Mouse (Mus musculus) midbrain, embryonic 16.5 days (tissue): ENCODE data around the gene Stag3. TPM values are rescaled to one million over a fixed set of nuclear protein-coding genes. Genes with fewer than 3 reads are reported as not detected.
A peak's percentile ranks its signal among the peaks of the same experiment; 100 is the strongest.

ENCODE experiments used
- ATAC-seq: fragments of 200-750 bp; cut with Nextera tagmentation; 2 replicates; pipeline ENCODE4 v1.8.0; 2017; ENCODE audit warnings: moderate TSS enrichment
- H3K27ac ChIP-seq: fragments of 300-500 bp; sonication (generic); 2 replicates; pipeline ENCODE4 v1.5.1; 2014; ENCODE audit warnings: mild to moderate bottlenecking, low read length, mixed read lengths
- H3K27me3 ChIP-seq: fragments of 300-500 bp; sonication (generic); 2 replicates; pipeline ENCODE4 v1.6.1; 2014; ENCODE audit warnings: low read depth, low read length, mixed read lengths; ENCODE audit not compliant: control insufficient read depth, insufficient read depth
- H3K36me3 ChIP-seq: fragments of 300-500 bp; sonication (generic); 2 replicates; pipeline ENCODE4 v1.6.1; 2014; ENCODE audit warnings: mild to moderate bottlenecking, low read length, moderate library complexity, mixed read lengths; ENCODE audit not compliant: control insufficient read depth, insufficient read depth
- H3K4me1 ChIP-seq: fragments of 300-500 bp; sonication (generic); 2 replicates; pipeline ENCODE4 v1.6.1; 2014; ENCODE audit warnings: mild to moderate bottlenecking, low read length, mixed read lengths; ENCODE audit not compliant: control insufficient read depth, insufficient read depth
- H3K4me2 ChIP-seq: fragments of 300-500 bp; sonication (generic); 2 replicates; pipeline ENCODE4 v1.6.1; 2014; ENCODE audit warnings: mild to moderate bottlenecking, low read length, mixed read lengths
- H3K4me3 ChIP-seq: fragments of 300-500 bp; sonication (generic); 2 replicates; pipeline ENCODE4 v1.5.1; 2014; ENCODE audit warnings: low read depth, mild to moderate bottlenecking, low read length, moderate library complexity, mixed read lengths
- H3K9ac ChIP-seq: fragments of 300-500 bp; sonication (generic); 2 replicates; pipeline ENCODE4 v1.6.1; 2014; ENCODE audit warnings: low read depth, low read length, mixed read lengths
- H3K9me3 ChIP-seq: fragments of 300-500 bp; sonication (generic); replicated peaks from 2 replicates; pipeline ENCODE4 v1.6.1; 2014; ENCODE audit warnings: mild to moderate bottlenecking, low read length, mixed read lengths; ENCODE audit not compliant: control insufficient read depth, poor library complexity, severe bottlenecking
- WGBS: fragments of 180-500 bp; shearing (Covaris S2); extraction: QIAGEN DNeasy Blood & Tissue Kit; methylation state at CpG from one replicate; pipeline ENCODE4 v1.1.7; 2014; 5-methylcytosine and 5-hydroxymethylcytosine counted together
- polyA plus RNA-seq: library from polyadenylated mRNA; unstranded; fragments of >200 nt; fragmentation: Nextera tagmentation; extraction: Ambion mirVana; gene quantifications from 2 replicates; pipeline ENCODE4 v1.2.1, GENCODE M21; 2015

Stag3 gene
- polyA plus RNA-seq, 1 experiment from 2014 or later: 13.1 TPM

GRCm38 (mm10) chr5:138256966-138257584 is 23.0 kb upstream of the Stag3 start:
- H3K4me2 ChIP-seq: no peak overlapping the region
- H3K27ac ChIP-seq: no peak overlapping the region
- peaks cover 15% of the 10 kb centered on the region for H3K4me1 ChIP-seq
- H3K27me3 ChIP-seq: no peaks in the 10 kb centered on the region
- peaks cover 16% of the 10 kb centered on the region; the same call in 1 of the 2 replicates for H3K36me3 ChIP-seq
- H3K9me3 ChIP-seq: no peaks in the 10 kb centered on the region
- 92% methylated on average over 10 of the region's 10 CpGs for WGBS
- H3K4me3 ChIP-seq: no peak overlapping the region
- no peak overlapping the region for H3K9ac ChIP-seq
- ATAC-seq: no peak

- WGBS: 96% methylated on average over 4 of the region's 4 CpGs
- Histone ChIP-seq H3K4me3 (no peak overlapping the region), H3K4me2 (no peak overlapping the region), H3K27me3 (no peaks in the 10 kb centered on the region), H3K36me3 (peaks cover 16% of the 10 kb centered on the region; the same call in 1 of the 2 replicates), H3K27ac (no peak overlapping the region), H3K9me3 (no peaks in the 10 kb centered on the region), H3K9ac (no peak overlapping the region), H3K4me1 (peaks cover 19% of the 10 kb centered on the region)
- no peak for ATAC-seq
These were observed 22.5 kb upstream of the Stag3 start for GRCm38 (mm10) chr5:138257585-138257978.

- H3K36me3 ChIP-seq: peaks cover 16% of the 10 kb centered on the region; the same call in 1 of the 2 replicates
- no peak overlapping the region for H3K27ac ChIP-seq
- no peaks in the 10 kb centered on the region for H3K9me3 ChIP-seq
- H3K4me1 ChIP-seq: peaks cover 24% of the 10 kb centered on the region
- WGBS: 77% methylated on average over 3 of the region's 3 CpGs
- H3K9ac ChIP-seq: no peak overlapping the region
- ATAC-seq: no peak
- no peak overlapping the region for H3K4me2 ChIP-seq
- no peaks in the 10 kb centered on the region for H3K27me3 ChIP-seq
- H3K4me3 ChIP-seq: no peak overlapping the region
These were observed 22.0 kb upstream of the Stag3 start for GRCm38 (mm10) chr5:138258078-138258477.

DNA sequence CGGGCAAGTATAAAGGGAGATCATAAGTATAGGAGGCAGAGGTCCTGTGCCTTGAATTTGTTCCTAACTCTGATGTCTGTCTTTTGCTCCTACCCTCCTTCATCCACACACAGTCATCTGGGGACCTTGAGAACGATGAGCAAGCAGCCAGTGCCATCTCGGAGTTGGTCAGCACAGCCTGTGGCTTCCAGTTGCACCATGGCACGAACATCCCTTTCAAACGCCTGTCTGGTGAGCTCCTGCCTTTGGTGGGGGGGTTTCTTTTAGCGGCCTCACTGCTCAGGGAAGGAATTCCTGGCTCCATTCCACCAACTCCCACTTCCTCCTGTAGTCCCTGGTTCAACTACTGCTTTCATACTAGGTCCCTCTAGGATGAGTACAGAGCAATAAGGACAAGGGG is 21.5 kb upstream of the Stag3 start:
- ATAC-seq: no peak
- Histone ChIP-seq H3K4me3 (no peak overlapping the region), H3K9me3 (no peaks in the 10 kb centered on the region), H3K36me3 (peaks cover 16% of the 10 kb centered on the region; the same call in 1 of the 2 replicates), H3K27me3 (no peaks in the 10 kb centered on the region), H3K9ac (no peak overlapping the region), H3K4me1 (peaks cover 26% of the 10 kb centered on the region), H3K4me2 (no peak overlapping the region), H3K27ac (no peak overlapping the region)
- 94% methylated on average over 6 of the region's 6 CpGs for WGBS

DNA sequence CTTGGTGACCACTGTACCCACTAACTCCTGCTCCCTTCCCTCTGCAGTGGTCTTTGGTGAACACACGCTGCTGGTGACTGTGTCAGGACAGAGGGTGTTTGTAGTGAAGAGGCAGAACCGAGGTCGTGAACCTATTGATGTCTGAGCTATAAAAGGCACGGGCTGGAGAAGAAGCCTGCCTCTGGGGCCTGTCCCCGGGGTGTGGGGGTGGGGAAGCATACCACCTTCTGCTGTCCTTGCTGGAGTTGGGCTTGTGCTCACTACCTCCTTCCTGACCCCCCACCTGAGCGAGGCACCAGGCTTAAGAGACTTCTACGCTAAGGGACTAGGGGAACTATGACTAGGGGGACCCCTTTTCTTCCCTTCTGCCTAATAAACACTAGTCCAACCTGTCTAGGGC is 21.0 kb upstream of the Stag3 start:
- Histone ChIP-seq H3K36me3 (peaks cover 16% of the 10 kb centered on the region; the same call in 1 of the 2 replicates), H3K27me3 (no peaks in the 10 kb centered on the region), H3K4me3 (no peak overlapping the region), H3K9ac (no peak overlapping the region), H3K27ac (no peak overlapping the region), H3K4me1 (peaks cover 26% of the 10 kb centered on the region), H3K4me2 (no peak overlapping the region), H3K9me3 (no peaks in the 10 kb centered on the region)
- WGBS: 85% methylated on average over 7 of the region's 7 CpGs
- ATAC-seq: no peak

GRCm38 (mm10) chr5:138260051-138260450 is 20.0 kb upstream of the Stag3 start:
- no peak overlapping the region for H3K27ac ChIP-seq
- H3K4me1 ChIP-seq: peaks cover 27% of the 10 kb centered on the region
- peaks cover 16% of the 10 kb centered on the region; the same call in 1 of the 2 replicates for H3K36me3 ChIP-seq
- H3K27me3 ChIP-seq: no peaks in the 10 kb centered on the region
- no peak overlapping the region for H3K9ac ChIP-seq
- no peak overlapping the region for H3K4me2 ChIP-seq
- no peaks in the 10 kb centered on the region for H3K9me3 ChIP-seq
- 85% methylated on average over 10 of the region's 10 CpGs for WGBS
- H3K4me3 ChIP-seq: no peak overlapping the region
- ATAC-seq: no peak

DNA sequence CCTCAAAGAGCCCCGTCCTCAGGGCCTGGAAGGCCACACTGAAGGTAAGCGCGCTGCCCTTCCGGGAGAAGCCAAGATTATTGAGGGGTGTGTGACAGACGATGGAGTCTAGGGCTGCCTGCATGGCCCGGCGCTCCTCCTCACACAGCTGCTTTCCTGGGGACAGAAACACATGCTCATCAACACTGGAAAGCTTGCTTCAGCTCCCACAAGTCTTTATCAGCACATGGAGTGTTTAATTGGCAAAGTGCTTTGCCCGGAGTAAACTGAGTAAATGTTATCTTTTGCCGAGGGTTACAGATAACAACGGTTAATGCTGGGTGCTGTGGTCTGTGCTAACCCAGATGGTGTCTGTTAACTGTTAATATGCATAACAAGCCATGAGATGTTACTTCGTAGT is 19.2 kb upstream of the Stag3 start:
- H3K9me3 ChIP-seq: no peaks in the 10 kb centered on the region
- H3K36me3 ChIP-seq: peaks cover 16% of the 10 kb centered on the region; the same call in 1 of the 2 replicates
- H3K4me2 ChIP-seq: no peak overlapping the region
- 95% methylated on average over 11 of the region's 11 CpGs for WGBS
- no peak overlapping the region for H3K4me3 ChIP-seq
- no peak overlapping the region for H3K9ac ChIP-seq
- H3K27ac ChIP-seq: no peak overlapping the region
- no peaks in the 10 kb centered on the region for H3K27me3 ChIP-seq
- H3K4me1 ChIP-seq: peaks cover 28% of the 10 kb centered on the region
- no peak for ATAC-seq

DNA sequence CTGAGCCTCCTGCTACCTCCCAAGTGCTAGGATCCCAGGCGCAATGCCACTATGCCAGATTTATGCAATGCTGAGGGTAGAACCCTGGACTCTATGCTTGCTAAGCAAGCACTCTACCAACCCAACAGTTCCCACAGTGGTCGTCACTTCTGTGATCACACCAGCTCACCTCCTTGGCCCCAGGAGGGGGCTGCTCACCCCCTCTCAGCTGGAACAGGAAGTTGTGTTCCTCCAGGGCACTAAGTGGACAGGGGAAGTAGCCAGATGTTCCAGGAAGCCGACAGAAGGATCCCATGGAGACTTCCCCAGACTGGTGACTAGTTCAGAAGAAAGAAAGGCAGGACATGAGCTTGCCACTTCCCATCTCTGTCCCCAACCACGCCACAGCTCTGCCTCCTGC is 18.0 kb upstream of the Stag3 start:
- whole genome bisulfite sequencing: 87% methylated on average over 4 of the region's 4 CpGs
- Histone ChIP-seq H3K27ac (no peak overlapping the region), H3K4me1 (peaks cover 19% of the 10 kb centered on the region), H3K4me2 (no peak overlapping the region), H3K36me3 (peaks cover 16% of the 10 kb centered on the region; the same call in 1 of the 2 replicates), H3K9ac (no peak overlapping the region), H3K9me3 (no peaks in the 10 kb centered on the region), H3K4me3 (no peak overlapping the region), H3K27me3 (no peaks in the 10 kb centered on the region)
- no peak for ATAC-seq

DNA sequence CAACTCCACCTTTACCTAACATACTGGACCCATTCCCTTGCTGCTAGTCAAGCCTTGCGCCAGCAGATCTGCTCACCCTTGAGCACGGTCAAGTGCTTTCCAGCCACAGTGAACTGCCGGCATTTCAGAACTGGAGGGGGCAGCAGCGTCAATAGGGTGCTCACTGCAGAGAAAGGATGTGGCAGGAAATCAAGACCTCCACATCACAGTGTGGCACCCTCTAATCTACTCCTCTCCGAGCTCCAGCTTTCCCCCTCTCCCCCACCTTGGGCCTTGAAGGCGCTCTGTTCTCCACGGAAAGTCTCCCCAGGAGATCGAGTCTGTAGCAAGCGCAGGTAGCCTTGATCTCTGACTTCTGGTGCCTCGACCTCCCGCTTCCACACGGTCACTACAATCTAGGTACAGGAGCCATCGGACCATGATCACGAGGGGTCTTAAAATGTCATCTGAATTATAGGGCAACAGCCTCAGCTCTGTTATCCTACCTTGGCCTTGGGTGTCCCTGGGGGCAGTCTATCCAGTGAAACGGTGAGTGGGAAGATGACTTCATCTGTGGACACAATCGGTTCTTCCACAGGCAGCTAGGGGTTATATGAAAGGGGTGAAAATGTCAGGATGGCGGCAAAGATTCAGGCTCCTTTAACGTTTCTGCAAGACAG is 17.3 kb upstream of the Stag3 start:
- Histone ChIP-seq H3K4me3 (peak overlapping the region; percentile 89), H3K27me3 (no peaks in the 10 kb centered on the region), H3K4me1 (peaks cover 18% of the 10 kb centered on the region), H3K9me3 (no peaks in the 10 kb centered on the region), H3K36me3 (peaks cover 16% of the 10 kb centered on the region; the same call in 1 of the 2 replicates), H3K4me2 (peak overlapping the region; percentile 93), H3K27ac (0 out of 2 replicates have a peak overlapping the region, but pooled peaks have one; percentile 2), H3K9ac (peak overlapping the region; percentile 95)
- ATAC-seq: no peak
- 67% methylated on average over 18 of the region's 18 CpGs for WGBS
